Mouse (Mus musculus): ENCODE measurements around the gene Slc22a23.

GRCm38 (mm10) chr13:34289567-34289966 lies 55.4 kb downstream of the Slc22a23 start:
- TF ChIP-seq HCFC1 (IDR thresholded peaks at IDR 0.05; ENCODE audit: low read depth, low read length) (no peak), CTCF (conservative IDR thresholded peaks at IDR 0.05 in 1 of 2, IDR thresholded peaks at IDR 0.05 in 1 of 2; ENCODE audit: low read depth in 2 of 2, low read length in 2 of 2) (no peak), USF1 (IDR thresholded peaks at IDR 0.05; ENCODE audit: low read depth, low read length) (no peak), POLR2AphosphoS2 (IDR thresholded peaks at IDR 0.05; ENCODE audit: low read depth, low read length) (no peak)
